Mouse (Mus musculus) intestine, embryonic 16.5 days (tissue): Measurements from ENCODE around the gene Kcnc3. TPM values are rescaled to one million over a fixed set of nuclear protein-coding genes. Genes with fewer than 3 reads are reported as not detected.

ENCODE experiments used
- ATAC-seq: fragments of 200-750 bp; cut with Nextera tagmentation; 2 replicates; pipeline ENCODE4 v1.8.0; 2017; ENCODE audit warnings: moderate TSS enrichment, moderate library complexity
- H3K27ac ChIP-seq: fragments of 300-500 bp; sonication (generic); 2 replicates; pipeline ENCODE4 v1.5.1; 2014; ENCODE audit warnings: mild to moderate bottlenecking, low read length
- H3K27me3 ChIP-seq: fragments of 300-500 bp; sonication (generic); replicated peaks from 2 replicates; pipeline ENCODE4 v1.6.1; 2014; ENCODE audit warnings: low read length, control low read depth, mixed read lengths; ENCODE audit not compliant: control insufficient read depth, insufficient read depth
- H3K36me3 ChIP-seq: fragments of 300-500 bp; sonication (generic); 2 replicates; pipeline ENCODE4 v1.6.1; 2014; ENCODE audit warnings: low read length, control low read depth; ENCODE audit not compliant: control insufficient read depth, insufficient read depth
- H3K4me1 ChIP-seq: fragments of 300-500 bp; sonication (generic); 2 replicates; pipeline ENCODE4 v1.6.1; 2014; ENCODE audit warnings: low read length, control low read depth, mixed read lengths; ENCODE audit not compliant: control insufficient read depth, insufficient read depth
- H3K4me2 ChIP-seq: fragments of 300-500 bp; sonication (generic); 2 replicates; pipeline ENCODE4 v1.6.1; 2014; ENCODE audit warnings: low read depth, low read length, control low read depth
- H3K4me3 ChIP-seq: fragments of 300-500 bp; sonication (generic); 2 replicates; pipeline ENCODE4 v1.5.1; 2014; ENCODE audit warnings: mild to moderate bottlenecking, low read length
- H3K9ac ChIP-seq: fragments of 300-500 bp; sonication (generic); 2 replicates; pipeline ENCODE4 v1.6.1; 2014; ENCODE audit warnings: low read depth, low read length
- H3K9me3 ChIP-seq: fragments of 300-500 bp; sonication (generic); 2 replicates; pipeline ENCODE4 v1.6.1; 2016; ENCODE audit warnings: low read length, control low read depth; ENCODE audit not compliant: control insufficient read depth
- WGBS: fragments of 180-500 bp; shearing (Covaris S2); extraction: QIAGEN DNeasy Blood & Tissue Kit; methylation state at CpG from one replicate; pipeline ENCODE4 v1.1.7; 2014; 5-methylcytosine and 5-hydroxymethylcytosine counted together
- polyA plus RNA-seq: library from polyadenylated mRNA; unstranded; fragments of >200 nt; fragmentation: Nextera tagmentation; extraction: Ambion mirVana; gene quantifications from 2 replicates; pipeline ENCODE4 v1.2.1, GENCODE M21; 2015

Kcnc3 gene
- polyA plus RNA-seq, 1 experiment from 2014 or later: 0.20 TPM

- Histone ChIP-seq H3K9me3 (no peaks in the 10 kb centered on the region), H3K4me2 (no peak overlapping the region), H3K4me1 (0 out of 2 replicates have a peak, but pooled peaks cover 6% of the 10 kb centered on the region), H3K27ac (no peak overlapping the region), H3K36me3 (no peaks in the 10 kb centered on the region), H3K9ac (no peak overlapping the region), H3K4me3 (no peak overlapping the region), H3K27me3 (peaks cover 43% of the 10 kb centered on the region)
- WGBS: 79% methylated on average over 10 of the region's 10 CpGs
- no peak for ATAC-seq
Observed at GRCm38 (mm10) chr7:44600691-44601262, 10.3 kb downstream of the Kcnc3 start.

- no peak for ATAC-seq
- Histone ChIP-seq H3K36me3 (no peaks in the 10 kb centered on the region), H3K9me3 (no peaks in the 10 kb centered on the region), H3K4me1 (peaks cover 9% of the 10 kb centered on the region; the same call in 1 of the 2 replicates), H3K4me2 (no peak overlapping the region), H3K27me3 (peaks cover 49% of the 10 kb centered on the region), H3K27ac (no peak overlapping the region), H3K9ac (no peak overlapping the region), H3K4me3 (no peak overlapping the region)
- WGBS: 13% methylated on average over 19 of the region's 19 CpGs
Observed at GRCm38 (mm10) chr7:44601646-44602045, 11.2 kb downstream of the Kcnc3 start.

GRCm38 (mm10) chr7:44602443-44602842, 12.0 kb downstream of the Kcnc3 start:
- Histone ChIP-seq H3K27ac (no peak overlapping the region), H3K4me3 (no peak overlapping the region), H3K27me3 (peaks cover 49% of the 10 kb centered on the region), H3K9me3 (no peaks in the 10 kb centered on the region), H3K4me1 (peaks cover 9% of the 10 kb centered on the region; the same call in 1 of the 2 replicates), H3K36me3 (no peaks in the 10 kb centered on the region), H3K4me2 (no peak overlapping the region), H3K9ac (no peak overlapping the region)
- ATAC-seq: no peak
- 17% methylated on average over 11 of the region's 11 CpGs for WGBS

- 4% methylated on average over 20 of the region's 20 CpGs for WGBS
- no peaks in the 10 kb centered on the region for H3K36me3 ChIP-seq
- H3K4me1 ChIP-seq: peaks cover 9% of the 10 kb centered on the region; the same call in 1 of the 2 replicates
- peaks cover 49% of the 10 kb centered on the region for H3K27me3 ChIP-seq
- H3K9ac ChIP-seq: no peak overlapping the region
- H3K27ac ChIP-seq: no peak overlapping the region
- ATAC-seq: no peak
- no peak overlapping the region for H3K4me3 ChIP-seq
- no peak overlapping the region for H3K4me2 ChIP-seq
- no peaks in the 10 kb centered on the region for H3K9me3 ChIP-seq
Observed at GRCm38 (mm10) chr7:44603186-44603855, 12.9 kb downstream of the Kcnc3 start.

- no peaks in the 10 kb centered on the region for H3K36me3 ChIP-seq
- no peak overlapping the region for H3K27ac ChIP-seq
- peak overlapping the region; percentile 25 for H3K4me3 ChIP-seq
- peak overlapping the region; percentile 35; the same call in 1 of the 2 replicates for H3K9ac ChIP-seq
- under 1% methylated on average over 25 of the region's 25 CpGs for WGBS
- H3K4me2 ChIP-seq: peak overlapping the region; percentile 49
- peak; percentile 24; the same call in 1 of the 2 replicates for ATAC-seq
- peaks cover 9% of the 10 kb centered on the region; the same call in 1 of the 2 replicates for H3K4me1 ChIP-seq
- peaks cover 49% of the 10 kb centered on the region for H3K27me3 ChIP-seq
- H3K9me3 ChIP-seq: no peaks in the 10 kb centered on the region
Observed at GRCm38 (mm10) chr7:44604139-44604606, 13.7 kb downstream of the Kcnc3 start.

- Histone ChIP-seq H3K4me3 (peak overlapping the region; percentile 25; the same call in 1 of the 2 replicates), H3K4me2 (0 out of 2 replicates have a peak overlapping the region, but pooled peaks have one; percentile 49), H3K9me3 (no peaks in the 10 kb centered on the region), H3K36me3 (no peaks in the 10 kb centered on the region), H3K27ac (no peak overlapping the region), H3K27me3 (peaks cover 49% of the 10 kb centered on the region), H3K9ac (no peak overlapping the region), H3K4me1 (peaks cover 9% of the 10 kb centered on the region; the same call in 1 of the 2 replicates)
- 3% methylated on average over 8 of the region's 8 CpGs for WGBS
- no peak for ATAC-seq
Observed at GRCm38 (mm10) chr7:44604619-44605018, 14.2 kb downstream of the Kcnc3 start.

- Histone ChIP-seq H3K9ac (no peak overlapping the region), H3K27me3 (peaks cover 45% of the 10 kb centered on the region), H3K4me3 (no peak overlapping the region), H3K36me3 (no peaks in the 10 kb centered on the region), H3K4me1 (peaks cover 9% of the 10 kb centered on the region; the same call in 1 of the 2 replicates), H3K9me3 (no peaks in the 10 kb centered on the region), H3K4me2 (no peak overlapping the region), H3K27ac (no peak overlapping the region)
- no peak for ATAC-seq
- 44% methylated on average over 7 of the region's 7 CpGs for WGBS
Observed at GRCm38 (mm10) chr7:44605436-44605835, 15.0 kb downstream of the Kcnc3 start.

- H3K27ac ChIP-seq: no peak overlapping the region
- 0 out of 2 replicates have a peak, but pooled peaks cover 2% of the 10 kb centered on the region for H3K36me3 ChIP-seq
- H3K27me3 ChIP-seq: peaks cover 40% of the 10 kb centered on the region
Observed at GRCm38 (mm10) chr7:44606171-44606901, 15.9 kb downstream of the Kcnc3 start.

GRCm38 (mm10) chr7:44612192-44612591, 21.7 kb downstream of the Kcnc3 start:
- Histone ChIP-seq H3K4me2 (no peak overlapping the region), H3K4me1 (no peaks in the 10 kb centered on the region), H3K36me3 (0 out of 2 replicates have a peak, but pooled peaks cover 2% of the 10 kb centered on the region), H3K9ac (no peak overlapping the region), H3K4me3 (no peak overlapping the region), H3K27ac (no peak overlapping the region), H3K27me3 (0 out of 2 replicates have a peak, but pooled peaks cover 8% of the 10 kb centered on the region), H3K9me3 (no peaks in the 10 kb centered on the region)
- WGBS: 74% methylated on average over 7 of the region's 7 CpGs
- ATAC-seq: no peak

More at GRCm38 (mm10) chr7:44606171-44606901, 15.9 kb downstream of the Kcnc3 start:
- H3K9me3 ChIP-seq: no peaks in the 10 kb centered on the region
- peak overlapping the region; percentile 6; the same call in 1 of the 2 replicates for H3K9ac ChIP-seq
- H3K4me3 ChIP-seq: no peak overlapping the region
- peak; percentile 90 for ATAC-seq
- H3K4me2 ChIP-seq: no peak overlapping the region
- H3K4me1 ChIP-seq: peaks cover 9% of the 10 kb centered on the region; the same call in 1 of the 2 replicates
- 10% methylated on average over 29 of the region's 29 CpGs for WGBS
